Mouse (Mus musculus): ENCODE results near the gene Sac3d1.

The Sac3d1 gene

GRCm38 (mm10) chr19:6118677-6119185 is 281 bp upstream of the Sac3d1 start:
- no peak for DNase-seq (ENCODE audit: low spot score in 2 of 2)

- no peak for DNase-seq (ENCODE audit: low spot score in 2 of 2)
Observed at GRCm38 (mm10) chr19:6117346-6117985, 984 bp downstream of the Sac3d1 start.

GRCm38 (mm10) chr19:6116113-6116850 is 2.2 kb downstream of the Sac3d1 start:
- peak in 1 of 2 experiments; percentile 15 for DNase-seq (ENCODE audit: low spot score in 2 of 2)

- no peak for DNase-seq (ENCODE audit: low spot score in 2 of 2)
Observed at GRCm38 (mm10) chr19:6113116-6113515, 5.3 kb downstream of the Sac3d1 start.

- no peak for DNase-seq (ENCODE audit: low spot score in 2 of 2)
Observed at GRCm38 (mm10) chr19:6105586-6105985, 12.9 kb downstream of the Sac3d1 start, which contains the start of gene Naaladl1. Naaladl1 (plus strand) TSS chr19:6105782.

- DNase-seq (ENCODE audit: low spot score in 2 of 2), result no peak
Observed at GRCm38 (mm10) chr19:6104476-6104875, 14.0 kb downstream of the Sac3d1 start.

- DNase-seq (ENCODE audit: low spot score in 2 of 2), result no peak
Observed at GRCm38 (mm10) chr19:6102169-6102853, 16.1 kb downstream of the Sac3d1 start.

GRCm38 (mm10) chr19:6101186-6101585 is 17.3 kb downstream of the Sac3d1 start:
- no peak for DNase-seq (ENCODE audit: low spot score in 2 of 2)

GRCm38 (mm10) chr19:6097847-6098246 is 20.6 kb downstream of the Sac3d1 start:
- DNase-seq (ENCODE audit: low spot score in 2 of 2), result no peak

GRCm38 (mm10) chr19:6094119-6094518 is 24.3 kb downstream of the Sac3d1 start, which contains the start of gene AC131692.1:
AC131692.1 (plus strand) TSS chr19:6094419.
- DNase-seq (ENCODE audit: low spot score in 2 of 2), result no peak

GRCm38 (mm10) chr19:6088841-6089240 is 29.6 kb downstream of the Sac3d1 start:
- DNase-seq (ENCODE audit: low spot score in 2 of 2), result no peak

- DNase-seq (ENCODE audit: low spot score in 2 of 2), result no peak
Observed at GRCm38 (mm10) chr19:6085417-6085879, 33.0 kb downstream of the Sac3d1 start.

- peak; percentile 95 to 97 for DNase-seq (ENCODE audit: low spot score in 2 of 2)
Observed at GRCm38 (mm10) chr19:6084478-6085248, 33.8 kb downstream of the Sac3d1 start, which contains the start of the genes Zfpl1 and Cdca5. Zfpl1 (minus strand) TSS chr19:6084956. Cdca5 (plus strand) TSS chr19:6084983.

- DNase-seq (ENCODE audit: low spot score in 2 of 2), result no peak
Observed at GRCm38 (mm10) chr19:6082156-6082555, 36.3 kb downstream of the Sac3d1 start, which contains the start of gene Gm28374. Gm28374 (minus strand) TSS chr19:6082256.

GRCm38 (mm10) chr19:6079983-6080480 is 38.4 kb downstream of the Sac3d1 start, which contains the start of gene Tmem262:
Tmem262 (plus strand) TSS chr19:6080033.
- no peak for DNase-seq (ENCODE audit: low spot score in 2 of 2)

GRCm38 (mm10) chr19:6076564-6077393 is 41.7 kb downstream of the Sac3d1 start, which contains the start of gene Vps51:
Vps51 (minus strand) TSS chr19:6077231.
- DNase-seq (ENCODE audit: low spot score in 2 of 2), result peak; percentile 91 to 92

- DNase-seq (ENCODE audit: low spot score in 2 of 2), result no peak
Observed at GRCm38 (mm10) chr19:6073889-6074288, 44.6 kb downstream of the Sac3d1 start.

GRCm38 (mm10) chr19:6071261-6071660 is 47.2 kb downstream of the Sac3d1 start:
- DNase-seq (ENCODE audit: low spot score in 2 of 2), result no peak

GRCm38 (mm10) chr19:6070571-6071250 is 47.7 kb downstream of the Sac3d1 start:
- DNase-seq (ENCODE audit: low spot score in 2 of 2), result no peak
